Mouse (Mus musculus) kidney, embryonic 16.5 days (tissue): ENCODE measurements at regions not wholly inside any gene's neighbourhood (a gene's known extent, or its start where the extent isn't known, plus 50 kb on each side); places are given as distances from the start of the nearest gene placed in this dataset.

ENCODE experiments used
- ATAC-seq: fragments of 200-750 bp; cut with Nextera tagmentation; 2 replicates; pipeline ENCODE4 v1.8.0; 2017; ENCODE audit warnings: moderate TSS enrichment; ENCODE audit not compliant: low FRiP score, low TSS enrichment
- H3K27ac ChIP-seq: fragments of 300-500 bp; sonication (generic); 2 replicates; pipeline ENCODE4 v1.5.1; 2014; ENCODE audit warnings: low read length
- H3K27me3 ChIP-seq: fragments of 300-500 bp; sonication (generic); 2 replicates; pipeline ENCODE4 v1.6.1; 2014; ENCODE audit warnings: low read length, control low read depth, mixed read lengths; ENCODE audit not compliant: insufficient read depth
- H3K36me3 ChIP-seq: fragments of 300-500 bp; sonication (generic); 2 replicates; pipeline ENCODE4 v1.6.1; 2014; ENCODE audit warnings: low read length, control low read depth, mixed read lengths; ENCODE audit not compliant: insufficient read depth
- H3K4me1 ChIP-seq: fragments of 300-500 bp; sonication (generic); 2 replicates; pipeline ENCODE4 v1.6.1; 2014; ENCODE audit warnings: low read length, control low read depth, mixed read lengths; ENCODE audit not compliant: insufficient read depth
- H3K4me2 ChIP-seq: fragments of 300-500 bp; sonication (generic); replicated peaks from 2 replicates; pipeline ENCODE4 v1.6.1; 2014; ENCODE audit warnings: low read depth, low read length
- H3K4me3 ChIP-seq: fragments of 300-500 bp; sonication (generic); 2 replicates; pipeline ENCODE4 v1.5.1; 2014; ENCODE audit warnings: mild to moderate bottlenecking, low read length
- H3K9ac ChIP-seq: fragments of 300-500 bp; sonication (generic); replicated peaks from 2 replicates; pipeline ENCODE4 v1.6.1; 2014; ENCODE audit warnings: low read length
- H3K9me3 ChIP-seq: fragments of 300-500 bp; sonication (generic); 2 replicates; pipeline ENCODE4 v1.6.1; 2016; ENCODE audit warnings: low read length, control low read depth
- WGBS: fragments of 180-500 bp; shearing (Covaris S2); extraction: QIAGEN DNeasy Blood & Tissue Kit; methylation state at CpG from one replicate; pipeline ENCODE4 v1.1.7; 2014; 5-methylcytosine and 5-hydroxymethylcytosine counted together

- Histone ChIP-seq H3K36me3 (no peaks in the 10 kb centered on the region), H3K27me3 (no peaks in the 10 kb centered on the region; the same call in 1 of the 2 replicates), H3K9me3 (no peaks in the 10 kb centered on the region), H3K4me2 (peak overlapping the region; percentile 39), H3K27ac (no peak overlapping the region), H3K9ac (no peak overlapping the region), H3K4me1 (peaks cover 5% of the 10 kb centered on the region; the same call in 1 of the 2 replicates), H3K4me3 (0 out of 2 replicates have a peak overlapping the region, but pooled peaks have one; percentile 1)
- ATAC-seq = peak; percentile 66
- WGBS = 40% methylated on average over 23 of the region's 23 CpGs
Measured at GRCm38 (mm10) chr5:116886181-116887136, 229.5 kb downstream of the Suds3 start.

- H3K4me3 ChIP-seq = no peak overlapping the region
- no peaks in the 10 kb centered on the region for H3K9me3 ChIP-seq
- H3K27ac ChIP-seq = no peak overlapping the region
- no peak overlapping the region for H3K9ac ChIP-seq
- no peaks in the 10 kb centered on the region for H3K36me3 ChIP-seq
- H3K27me3 ChIP-seq = no peaks in the 10 kb centered on the region
- H3K4me1 ChIP-seq = no peaks in the 10 kb centered on the region
- no peak for ATAC-seq
- 88% methylated on average over 2 of the region's 2 CpGs for WGBS
- H3K4me2 ChIP-seq = no peak overlapping the region
Measured at GRCm38 (mm10) chr5:116879761-116880160, 236.2 kb downstream of the Suds3 start.

GRCm38 (mm10) chr5:116874941-116875340 is 241.0 kb downstream of the Suds3 start:
- no peaks in the 10 kb centered on the region for H3K4me1 ChIP-seq
- ATAC-seq = no peak
- no peaks in the 10 kb centered on the region for H3K9me3 ChIP-seq
- 77% methylated on average over 2 of the region's 2 CpGs for WGBS
- no peak overlapping the region for H3K9ac ChIP-seq
- no peak overlapping the region for H3K4me2 ChIP-seq
- no peak overlapping the region for H3K27ac ChIP-seq
- no peak overlapping the region for H3K4me3 ChIP-seq
- H3K27me3 ChIP-seq = no peaks in the 10 kb centered on the region
- no peaks in the 10 kb centered on the region for H3K36me3 ChIP-seq

- ATAC-seq = no peak
- 0 out of 2 replicates have a peak, but pooled peaks cover 7% of the 10 kb centered on the region for H3K9me3 ChIP-seq
- H3K4me3 ChIP-seq = no peak overlapping the region
- WGBS = 78% methylated on average over 5 of the region's 5 CpGs
- H3K36me3 ChIP-seq = no peaks in the 10 kb centered on the region
- H3K4me1 ChIP-seq = no peaks in the 10 kb centered on the region
- no peak overlapping the region for H3K9ac ChIP-seq
- H3K4me2 ChIP-seq = no peak overlapping the region
- H3K27ac ChIP-seq = no peak overlapping the region
- H3K27me3 ChIP-seq = no peaks in the 10 kb centered on the region
Measured at GRCm38 (mm10) chr5:116868115-116868514, 247.8 kb downstream of the Suds3 start.

GRCm38 (mm10) chr5:116864275-116864674 is 251.6 kb downstream of the Suds3 start:
- Histone ChIP-seq H3K9ac (no peak overlapping the region), H3K27me3 (no peaks in the 10 kb centered on the region), H3K36me3 (no peaks in the 10 kb centered on the region), H3K4me2 (no peak overlapping the region), H3K27ac (no peak overlapping the region), H3K9me3 (0 out of 2 replicates have a peak, but pooled peaks cover 7% of the 10 kb centered on the region), H3K4me1 (no peaks in the 10 kb centered on the region), H3K4me3 (no peak overlapping the region)
- no peak for ATAC-seq
- WGBS = 88% methylated on average over 11 of the region's 11 CpGs

- Histone ChIP-seq H3K27me3 (no peaks in the 10 kb centered on the region), H3K9me3 (no peaks in the 10 kb centered on the region), H3K4me1 (no peaks in the 10 kb centered on the region), H3K4me3 (no peak overlapping the region), H3K27ac (no peak overlapping the region), H3K9ac (no peak overlapping the region), H3K36me3 (no peaks in the 10 kb centered on the region), H3K4me2 (no peak overlapping the region)
- WGBS = 71% methylated on average over 7 of the region's 7 CpGs
- no peak for ATAC-seq
Measured at GRCm38 (mm10) chr5:116852691-116853090, 261.1 kb upstream of the Srrm4 start.

GRCm38 (mm10) chr5:116831874-116832273 is 240.3 kb upstream of the Srrm4 start:
- no peak overlapping the region for H3K27ac ChIP-seq
- no peak overlapping the region for H3K9ac ChIP-seq
- H3K4me2 ChIP-seq = no peak overlapping the region
- no peak for ATAC-seq
- H3K4me3 ChIP-seq = no peak overlapping the region
- no peaks in the 10 kb centered on the region for H3K36me3 ChIP-seq
- WGBS = 70% methylated on average over 3 of the region's 3 CpGs
- H3K27me3 ChIP-seq = no peaks in the 10 kb centered on the region
- no peaks in the 10 kb centered on the region for H3K9me3 ChIP-seq
- H3K4me1 ChIP-seq = no peaks in the 10 kb centered on the region

GRCm38 (mm10) chr5:116829771-116830170 is 238.2 kb upstream of the Srrm4 start:
- H3K36me3 ChIP-seq = no peaks in the 10 kb centered on the region
- H3K4me2 ChIP-seq = no peak overlapping the region
- no peak overlapping the region for H3K4me3 ChIP-seq
- ATAC-seq = no peak
- H3K27me3 ChIP-seq = no peaks in the 10 kb centered on the region
- 13% methylated on average over 11 of the region's 11 CpGs for WGBS
- no peaks in the 10 kb centered on the region for H3K4me1 ChIP-seq
- H3K9ac ChIP-seq = no peak overlapping the region
- H3K27ac ChIP-seq = no peak overlapping the region
- no peaks in the 10 kb centered on the region for H3K9me3 ChIP-seq

- Histone ChIP-seq H3K27me3 (no peaks in the 10 kb centered on the region), H3K9me3 (no peaks in the 10 kb centered on the region), H3K4me3 (no peak overlapping the region), H3K36me3 (no peaks in the 10 kb centered on the region), H3K4me2 (no peak overlapping the region), H3K4me1 (no peaks in the 10 kb centered on the region), H3K9ac (no peak overlapping the region), H3K27ac (no peak overlapping the region)
- no peak for ATAC-seq
- WGBS = 80% methylated on average over 3 of the region's 3 CpGs
Measured at GRCm38 (mm10) chr5:116823260-116823659, 231.6 kb upstream of the Srrm4 start.

GRCm38 (mm10) chr5:116822141-116822540 is 230.5 kb upstream of the Srrm4 start:
- H3K4me3 ChIP-seq = no peak overlapping the region
- no peak overlapping the region for H3K4me2 ChIP-seq
- H3K36me3 ChIP-seq = no peaks in the 10 kb centered on the region
- no peak overlapping the region for H3K9ac ChIP-seq
- WGBS = 33% methylated on average over 13 of the region's 14 CpGs
- no peak for ATAC-seq
- H3K27me3 ChIP-seq = no peaks in the 10 kb centered on the region
- H3K27ac ChIP-seq = no peak overlapping the region
- H3K9me3 ChIP-seq = no peaks in the 10 kb centered on the region
- no peaks in the 10 kb centered on the region for H3K4me1 ChIP-seq
